Mouse (Mus musculus) left cerebral cortex, postnatal 25 days (tissue): Measurements from ENCODE around the gene Nfia. TPM values are rescaled to one million over a fixed set of nuclear protein-coding genes. Genes with fewer than 3 reads are reported as not detected.

ENCODE experiments used
- DNase-seq, 2 experiments: peaks; one replicate each; pipeline ENCODE4 v3.0.0; 2022; ENCODE audit warnings: low spot score in 2 of 2, mixed read lengths in 1 of 2
- intact Hi-C: fragments of 180-260 bp; cut with DNase I; formaldehyde crosslinking; loops from one replicate; pipeline ENCODE4 v1.15.1; 2025
- total RNA-seq, 2 experiments: library from RNA; stranded (reverse); gene quantifications; 2 replicates each; pipeline ENCODE4 v1.2.3; 2021

Nfia gene
- total RNA-seq, 2 experiments from 2014 or later: 63.0 to 73.6 TPM

DNA sequence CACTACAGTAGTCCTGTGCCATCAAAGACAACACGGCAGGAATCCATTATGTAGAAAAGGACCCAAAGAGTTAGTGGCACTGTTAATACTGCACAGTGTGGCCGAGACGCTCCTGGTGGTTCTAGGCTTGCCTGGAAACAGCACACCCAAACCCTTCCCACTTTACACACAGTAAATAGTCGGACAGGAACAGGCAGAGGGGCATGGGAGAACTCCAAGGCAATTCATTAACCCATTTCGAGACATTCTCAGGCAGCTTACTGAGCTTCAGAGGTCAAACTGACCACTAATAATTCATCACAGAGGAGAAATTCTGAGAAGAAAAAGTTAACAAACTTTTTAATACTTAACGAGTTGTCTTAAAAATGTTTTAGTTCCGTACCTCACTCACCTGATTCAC lies 107.2 kb downstream of the Nfia start:
- no peak for DNase-seq
- intact Hi-C loops: no loop called here

DNA sequence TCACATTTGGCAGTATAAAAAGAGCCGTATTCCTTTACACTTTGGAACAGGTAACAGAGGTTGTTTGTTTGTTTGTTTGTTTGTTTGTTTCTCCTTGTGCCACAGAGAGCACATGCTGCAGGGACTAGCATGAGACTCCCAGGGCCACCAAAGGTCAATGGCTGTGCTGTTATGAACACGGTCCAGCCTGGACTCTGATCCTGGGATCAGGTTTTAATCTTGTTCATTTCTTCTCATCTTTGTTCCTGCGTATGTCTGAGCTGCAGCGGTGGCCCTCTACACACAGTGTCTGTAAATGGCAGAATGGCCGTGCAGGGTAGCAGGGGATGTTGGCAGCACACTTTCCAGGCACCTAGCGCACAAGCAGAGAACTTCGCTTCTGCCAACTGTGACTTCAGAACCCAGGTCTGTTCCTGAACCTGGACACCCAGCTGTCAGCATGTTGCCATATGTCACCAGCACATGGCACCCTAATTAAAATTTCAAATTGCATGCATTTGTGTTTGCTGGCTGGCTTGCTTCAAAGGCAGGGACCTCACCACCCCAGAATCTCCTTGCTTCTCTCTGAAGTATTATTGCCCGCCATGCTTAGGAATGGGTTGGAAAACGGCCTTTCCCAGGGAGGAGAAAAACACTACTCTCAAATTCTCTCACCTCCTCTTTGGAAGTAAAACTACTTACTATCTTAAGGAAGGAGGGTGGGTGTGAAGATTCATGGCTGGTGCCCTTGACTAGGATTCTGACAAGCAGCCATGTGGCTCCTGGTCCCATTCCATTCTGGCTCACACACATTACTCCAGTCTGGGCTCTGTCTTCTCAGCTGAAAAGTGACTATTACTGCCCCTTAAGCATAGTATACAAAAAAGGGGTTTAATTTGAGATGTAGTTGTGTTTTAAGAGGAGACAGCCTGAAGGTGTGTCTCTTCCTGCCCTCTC lies 107.9 kb downstream of the Nfia start:
- DNase-seq: peak in 1 of 2 experiments; percentile 59
- intact Hi-C loops: no loop called here

DNA sequence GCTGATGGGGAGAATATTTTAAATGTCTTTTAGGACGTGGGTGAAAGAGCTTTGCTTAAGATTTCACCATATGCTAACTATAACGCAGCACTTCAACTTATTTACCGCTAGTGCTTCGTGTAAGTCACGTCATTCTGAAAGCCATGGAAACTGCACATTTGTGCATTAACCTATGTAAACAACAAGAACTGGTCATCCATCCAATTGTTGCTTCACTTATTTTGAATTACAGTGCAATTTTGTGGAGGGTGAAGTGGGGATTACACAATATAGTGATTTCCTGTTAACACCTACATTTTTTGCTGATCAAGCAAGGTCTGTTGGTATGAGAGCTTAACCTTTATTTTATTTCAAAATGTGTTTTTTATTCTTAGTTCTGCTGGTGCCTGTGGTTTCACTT lies 113.0 kb downstream of the Nfia start:
- intact Hi-C loops: no loop called here

DNA sequence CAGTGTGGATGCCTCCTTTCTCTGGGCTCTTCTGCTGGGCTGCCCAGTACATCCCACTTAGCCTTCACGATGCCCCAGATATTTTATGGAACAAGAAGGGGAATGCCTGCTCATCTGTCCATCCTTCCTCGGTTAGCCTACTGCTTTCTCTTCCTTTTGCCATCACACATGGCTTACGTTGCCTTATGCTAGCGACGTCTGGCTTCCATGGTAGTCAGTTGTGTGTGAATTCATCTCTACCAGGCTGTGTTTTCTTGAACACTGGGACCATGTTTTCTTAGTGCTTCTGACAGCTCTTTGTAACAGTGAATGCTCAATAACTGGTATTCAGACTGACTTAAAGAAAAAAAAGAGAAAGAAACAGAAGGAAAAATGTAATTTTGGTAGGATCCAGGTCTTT lies 113.7 kb downstream of the Nfia start:
- no peak for DNase-seq
- intact Hi-C loops: no loop called here

More for the DNA sequence above, 113.0 kb downstream of the Nfia start:
- DNase-seq: no peak

DNA sequence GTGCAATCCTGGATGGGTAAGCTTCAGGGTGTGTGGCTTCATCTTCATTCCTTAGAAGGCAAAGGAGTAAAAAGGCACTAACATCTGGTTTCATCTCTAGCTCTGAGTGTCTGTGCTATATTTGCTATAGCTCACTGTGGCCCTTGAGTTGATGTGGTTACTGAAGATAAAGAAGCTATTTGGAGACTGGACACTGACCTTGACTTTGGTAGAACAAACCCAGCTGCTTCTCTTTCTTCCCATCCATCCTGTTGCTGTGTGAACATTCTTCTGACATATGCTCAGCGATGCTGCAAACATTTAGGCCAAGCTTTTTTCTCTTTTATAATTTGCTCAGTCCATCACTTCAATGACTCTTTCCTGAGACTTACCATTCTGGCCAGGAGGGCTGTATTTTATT lies 114.7 kb downstream of the Nfia start:
- intact Hi-C loops: no loop called here
- no peak for DNase-seq

DNA sequence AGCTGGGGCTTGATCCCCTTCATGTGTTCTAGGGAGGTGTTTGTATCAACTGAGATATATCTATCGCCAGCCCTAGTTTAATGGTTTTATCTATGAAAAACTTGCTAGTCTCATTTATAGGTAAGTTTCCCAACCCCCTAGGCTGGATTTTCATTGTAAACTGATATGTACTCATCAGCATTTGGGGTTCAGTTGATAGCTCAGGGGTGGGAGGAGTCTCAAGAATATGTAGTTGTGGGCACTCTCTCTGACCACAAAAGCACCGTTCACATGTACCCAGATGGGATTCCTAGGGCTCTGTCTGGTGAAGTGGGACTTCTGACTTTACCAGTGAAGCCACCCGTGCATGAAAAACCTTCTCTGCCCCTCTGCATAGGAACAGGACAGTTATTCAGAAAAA lies 118.5 kb downstream of the Nfia start:
- intact Hi-C loops: no loop called here
- DNase-seq: no peak

DNA sequence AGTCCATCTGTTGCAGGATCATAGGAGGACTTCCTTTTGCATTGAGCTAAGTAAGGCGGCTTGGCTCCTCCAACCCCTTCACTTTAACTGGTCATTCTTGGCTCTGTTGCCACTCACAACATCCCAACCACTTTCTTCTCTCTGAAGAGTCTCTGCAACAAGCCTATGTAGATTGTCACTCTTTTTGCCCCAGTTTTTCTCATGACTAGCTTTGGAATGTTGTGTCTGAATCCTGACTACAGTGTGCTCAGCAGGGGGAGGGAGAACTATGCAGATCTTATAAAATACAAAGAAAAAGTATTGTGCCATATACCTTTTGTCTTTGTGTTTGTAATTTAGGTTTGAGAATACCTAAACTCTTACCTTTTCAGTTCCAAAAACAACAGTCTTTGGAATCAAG lies 119.1 kb downstream of the Nfia start:
- intact Hi-C loops: no loop called here
- DNase-seq: no peak

DNA sequence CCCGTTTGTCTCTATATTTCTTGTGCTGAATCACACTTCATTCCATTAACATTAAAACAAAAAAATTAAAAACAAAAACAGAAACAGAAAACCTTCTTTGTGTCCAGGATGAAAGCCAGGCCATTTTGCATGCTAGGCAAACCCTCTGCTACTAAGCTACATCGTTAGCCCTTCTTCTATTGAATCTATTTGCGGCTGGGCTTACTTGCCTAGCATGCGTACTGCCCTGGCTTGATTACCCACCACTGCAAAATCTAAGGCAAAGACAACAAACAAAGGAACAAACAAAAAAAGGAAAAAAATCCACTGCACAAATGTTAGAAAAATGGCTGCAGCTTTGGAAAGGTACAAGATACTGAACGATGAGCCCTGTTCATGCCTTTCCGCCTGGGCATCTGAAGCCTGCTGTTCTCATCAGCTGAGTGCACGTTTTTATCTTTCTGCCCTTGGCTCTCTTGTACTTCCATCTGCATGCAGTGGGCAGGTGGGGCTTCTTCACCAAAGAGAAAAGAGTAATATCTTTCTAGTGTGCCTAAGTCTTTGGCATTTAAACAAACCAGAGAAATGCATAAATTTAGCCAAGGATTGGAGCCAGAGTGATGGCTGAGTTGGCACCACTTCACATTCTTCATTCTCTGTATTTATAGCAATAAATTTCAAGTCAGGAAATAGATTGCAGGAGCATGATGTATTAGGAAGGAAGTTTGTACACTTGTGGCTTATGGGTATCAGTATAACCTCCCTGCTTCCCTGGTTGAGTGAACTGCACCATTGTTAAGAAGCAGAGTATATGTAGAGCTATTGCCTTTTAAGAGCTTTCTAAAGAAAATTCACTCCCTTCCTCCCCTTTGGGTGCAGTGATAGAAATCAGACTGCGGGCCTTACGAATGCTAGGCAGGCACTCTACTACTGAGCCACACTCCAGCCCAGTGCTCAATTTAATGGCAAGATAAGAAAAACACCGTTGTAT lies 121.7 kb downstream of the Nfia start:
- peak in 1 of 2 experiments; percentile 81 for DNase-seq
- intact Hi-C loops: no loop called here

DNA sequence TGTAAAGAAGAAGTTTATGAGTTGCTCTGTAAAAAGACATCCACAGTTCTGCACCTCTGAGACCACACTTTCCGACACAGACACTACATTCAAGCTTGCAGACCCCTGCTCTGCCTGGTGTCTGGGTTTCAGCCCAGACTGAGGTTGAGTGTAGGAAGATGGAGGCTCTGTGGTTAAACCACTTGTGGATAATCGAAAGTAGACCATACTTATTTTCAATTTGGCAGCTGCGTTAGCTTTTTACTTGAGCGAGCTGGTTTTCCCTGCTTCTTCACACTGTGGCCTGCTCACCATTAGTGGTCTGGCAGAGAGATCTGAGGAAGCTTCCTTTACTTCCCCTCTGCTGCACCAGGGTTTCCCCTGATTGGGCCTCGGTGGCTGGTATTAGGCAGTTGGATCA lies 123.4 kb downstream of the Nfia start:
- intact Hi-C loops: no loop called here
- no peak for DNase-seq

DNA sequence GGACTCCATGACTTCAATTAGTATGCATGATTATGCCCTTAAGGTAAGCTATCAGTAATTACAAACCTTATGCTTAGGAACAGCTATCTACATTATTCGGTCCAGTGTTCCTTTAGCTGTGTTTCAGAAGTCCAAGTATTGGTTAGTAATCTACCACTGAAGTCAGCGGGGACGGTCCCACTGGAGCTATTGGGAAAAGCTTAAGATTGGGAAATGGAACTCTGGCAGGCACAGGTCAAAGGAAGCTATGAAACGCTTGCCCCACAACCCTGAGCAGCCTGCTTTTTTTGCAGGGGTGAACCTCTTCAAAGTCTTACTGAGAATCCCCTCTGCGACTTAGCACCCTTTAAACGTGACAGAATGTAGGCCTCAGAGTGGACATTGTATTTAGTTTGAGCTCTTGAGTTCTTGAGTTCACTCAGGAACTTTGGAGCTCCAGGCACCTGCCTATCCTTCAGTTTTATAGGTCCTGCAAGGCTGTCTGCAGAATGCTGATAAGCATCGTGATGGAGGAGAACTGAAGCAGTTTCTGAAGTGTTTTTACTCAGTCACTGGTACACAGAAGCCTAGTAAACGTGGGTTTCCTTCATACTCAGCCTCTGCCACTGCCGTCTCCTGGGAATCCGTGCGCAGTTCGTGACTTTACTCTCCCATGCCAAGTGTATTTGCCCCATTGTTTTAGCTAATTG lies 127.9 kb downstream of the Nfia start:
- DNase-seq: no peak
- intact Hi-C loops: no loop called here

DNA sequence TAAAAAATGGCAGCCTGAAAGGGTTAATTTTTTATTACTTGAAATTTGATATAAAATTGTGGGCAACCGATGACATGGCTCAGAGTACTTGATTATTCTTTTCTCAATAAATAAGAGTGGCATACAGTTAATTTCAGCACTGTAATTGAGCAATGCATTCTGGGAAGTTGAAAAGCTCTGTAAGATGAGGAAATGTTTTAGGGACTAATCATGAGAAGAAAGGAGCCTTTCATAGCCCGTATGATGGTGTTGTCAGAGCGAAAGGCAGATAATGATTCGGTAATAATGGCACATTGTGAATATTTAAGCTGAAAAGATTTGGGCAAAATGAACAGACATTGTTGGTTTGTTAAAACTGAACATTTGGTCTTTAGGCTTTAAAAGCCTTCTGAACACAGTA lies 133.3 kb downstream of the Nfia start:
- DNase-seq: no peak
- intact Hi-C loops: no loop called here

DNA sequence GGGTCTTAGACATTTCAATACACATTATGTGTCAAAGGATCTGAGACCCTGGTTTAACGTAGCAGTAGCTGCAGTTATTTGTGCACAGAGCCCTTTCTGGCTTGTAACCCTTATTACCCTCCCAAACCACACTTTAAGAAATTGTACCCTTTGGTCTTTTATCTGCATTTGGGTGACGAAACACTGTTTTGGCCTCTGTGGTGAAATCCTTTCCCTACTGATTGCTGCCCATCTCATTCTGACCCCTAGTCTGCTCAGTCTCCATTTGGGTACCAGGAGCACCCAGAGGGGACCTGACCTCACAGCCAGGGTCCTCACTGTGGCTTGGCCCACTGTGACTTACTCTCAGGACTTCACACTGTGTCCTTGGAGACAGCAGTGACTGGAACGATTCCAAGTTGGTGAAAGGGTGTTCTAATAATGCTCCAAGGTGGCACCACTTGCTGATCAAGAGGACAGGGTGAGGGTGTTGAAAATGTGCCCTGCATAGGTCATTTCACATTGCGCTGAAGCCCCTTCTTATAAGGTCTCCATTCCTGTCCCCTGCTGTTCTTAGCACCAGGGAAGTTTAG lies 136.1 kb downstream of the Nfia start:
- DNase-seq: no peak
- intact Hi-C loops: no loop called here

DNA sequence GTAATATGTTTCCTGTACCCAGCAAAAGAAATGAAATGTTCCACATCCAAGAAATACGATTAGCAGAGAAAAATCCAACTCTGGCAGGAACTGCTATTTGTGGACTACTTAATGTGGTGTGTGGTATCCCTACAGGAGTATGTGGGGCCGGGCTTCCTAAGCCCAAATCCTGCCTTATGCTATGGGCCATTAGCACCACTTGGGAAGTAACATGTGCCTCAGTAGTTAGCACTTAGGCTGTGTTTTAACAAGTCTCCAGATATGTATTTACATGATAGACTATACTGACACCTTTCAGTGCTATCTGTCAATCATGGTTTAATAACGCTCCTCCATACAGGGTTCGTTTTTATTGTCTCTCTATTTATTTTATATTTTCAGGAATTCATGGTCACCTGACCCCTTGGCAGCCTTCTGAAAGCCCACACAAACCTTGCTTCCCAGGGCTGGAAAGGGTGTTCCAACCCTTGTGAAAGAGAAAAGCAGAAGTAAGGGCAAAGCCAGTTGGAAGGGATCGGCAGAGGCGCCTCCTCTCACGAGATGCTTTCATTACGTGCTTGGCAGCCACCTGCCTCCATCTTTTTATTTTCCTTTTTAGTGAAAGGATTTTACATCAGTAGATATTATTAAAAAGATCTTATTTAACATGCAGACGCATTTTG lies 137.7 kb downstream of the Nfia start:
- intact Hi-C loops: loop anchor here (5.0 kb wide), 1 partner anchor 138 kb away; the partner anchor contains the start of gene Nfia
- DNase-seq: no peak

DNA sequence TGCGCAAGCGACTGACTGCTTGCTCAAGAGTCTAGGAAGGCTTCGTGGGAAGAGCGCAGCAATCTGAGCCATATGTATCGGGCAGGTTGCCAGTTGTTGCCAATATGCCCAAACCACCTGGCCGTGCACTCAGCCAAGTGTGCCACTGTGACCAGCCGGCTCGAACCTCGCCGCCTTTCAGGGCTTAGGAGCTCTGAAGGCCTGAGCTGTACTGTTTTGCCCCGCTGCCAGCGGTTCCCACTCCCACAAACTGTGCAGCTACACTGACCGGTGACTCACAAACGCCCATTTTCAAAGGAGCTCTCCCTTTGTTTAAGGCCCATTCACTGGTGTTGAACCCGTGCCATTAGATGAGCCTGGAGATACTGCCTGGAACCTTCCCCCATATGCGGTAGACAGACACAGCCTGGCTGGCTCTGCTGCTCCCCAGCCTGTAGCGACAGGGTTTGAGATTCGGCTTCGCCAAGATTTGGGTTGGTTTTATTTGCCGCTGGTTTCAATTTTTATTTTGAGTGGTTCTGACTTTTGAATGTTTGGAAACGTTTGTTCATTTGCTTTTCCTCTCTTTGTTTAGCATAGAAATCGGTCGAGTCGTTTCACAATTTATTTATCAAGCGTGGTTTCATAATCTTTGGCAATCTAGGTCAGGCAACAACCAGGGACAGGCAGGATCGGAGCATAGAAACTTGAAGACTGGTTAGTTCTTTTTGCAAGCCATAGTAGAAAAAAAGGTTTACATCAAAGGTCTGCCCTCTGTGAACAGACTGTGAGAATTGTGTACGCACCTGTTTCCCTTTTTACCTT lies 138.4 kb downstream of the Nfia start:
- peak; percentile 63 to 76 for DNase-seq

DNA sequence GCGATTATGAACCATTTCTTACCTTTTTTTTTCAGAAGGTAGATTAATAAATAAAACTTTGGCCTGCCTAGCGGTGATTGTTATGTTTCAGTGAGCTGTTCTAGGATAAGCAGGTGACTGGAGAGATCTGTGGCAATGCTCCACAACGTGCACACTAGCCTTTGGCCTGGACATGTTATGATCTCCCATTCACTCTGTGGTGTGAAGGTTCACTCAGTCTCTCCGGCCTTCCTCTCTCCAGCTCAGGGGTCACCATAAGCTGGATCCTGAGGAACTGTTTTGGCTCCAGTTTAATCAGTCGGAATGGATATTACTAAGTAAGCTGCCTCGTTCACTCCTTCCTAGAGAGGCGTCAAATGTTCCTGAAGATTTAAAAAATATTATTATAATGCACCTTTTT lies 139.2 kb downstream of the Nfia start:
- no peak for DNase-seq
- intact Hi-C loops: loop anchor here (5.0 kb wide), 1 partner anchor 139 kb away; the partner anchor contains the start of gene Nfia

More for the DNA sequence above, 138.4 kb downstream of the Nfia start:
- intact Hi-C loops: loop anchor here (5.0 kb wide), 1 partner anchor 139 kb away; the partner anchor contains the start of gene Nfia

DNA sequence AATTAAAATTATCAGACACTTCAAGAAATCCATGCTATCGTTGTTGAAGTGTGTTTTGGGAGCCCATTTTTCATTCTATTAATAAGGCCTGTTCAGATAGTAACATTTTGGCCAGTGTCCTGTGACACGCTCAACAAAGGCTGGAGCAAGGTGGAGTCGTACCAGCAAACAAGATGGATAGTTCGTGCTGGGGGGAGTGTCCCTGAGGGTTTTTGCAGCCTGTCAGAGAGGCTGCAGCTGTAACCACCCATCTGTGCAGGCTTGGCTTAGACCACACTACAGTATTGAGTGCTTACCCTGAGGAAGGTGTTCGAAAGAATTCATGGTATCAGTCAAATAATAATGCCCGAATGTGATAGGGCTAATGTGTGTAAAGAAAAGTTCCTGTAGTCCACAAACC lies 139.6 kb downstream of the Nfia start:
- intact Hi-C loops: loop anchor here (5.0 kb wide), 1 partner anchor 140 kb away; the partner anchor contains the start of gene Nfia
- no peak for DNase-seq

DNA sequence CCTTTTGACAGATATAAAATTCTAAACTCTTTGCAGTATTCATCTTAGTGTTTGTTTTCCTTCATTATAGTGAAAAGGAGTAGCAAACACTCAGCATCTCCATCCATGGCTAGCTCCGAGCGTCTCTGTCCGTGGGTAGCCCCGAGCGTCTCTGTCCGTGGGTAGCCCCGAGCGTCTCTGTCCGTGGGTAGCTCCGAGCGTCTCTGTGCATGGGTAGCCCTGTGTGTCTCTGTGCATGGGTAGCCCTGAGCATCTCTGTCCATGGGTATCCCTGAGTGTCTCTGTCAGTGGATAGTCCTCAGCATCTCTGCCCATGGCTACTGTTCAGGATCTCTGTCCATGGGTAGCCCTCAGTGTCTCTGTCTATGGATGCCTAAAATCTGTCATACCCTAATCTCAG lies 140.0 kb downstream of the Nfia start:
- intact Hi-C loops: loop anchor here (5.0 kb wide), 1 partner anchor 140 kb away; the partner anchor contains the start of gene Nfia

DNA sequence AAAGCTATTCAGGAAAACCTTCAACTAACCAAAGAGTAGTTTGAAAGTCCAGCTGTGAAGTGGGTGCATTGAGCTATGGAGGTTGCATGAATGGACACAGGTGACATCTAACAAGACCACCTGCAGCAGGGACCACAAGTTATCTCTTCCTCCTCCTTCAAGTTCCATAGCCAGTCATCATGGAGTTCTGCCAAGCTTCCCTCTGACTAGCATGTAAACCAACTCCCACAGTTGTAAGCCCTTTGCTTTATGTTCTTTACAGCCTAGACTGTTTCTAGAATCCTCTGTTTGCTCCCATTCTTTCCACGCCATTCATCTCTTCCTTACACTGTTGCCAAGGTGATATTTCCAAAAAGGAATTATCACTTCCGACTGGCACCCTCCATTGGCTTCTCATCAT lies 141.8 kb downstream of the Nfia start:
- DNase-seq: peak in 1 of 2 experiments; percentile 47
- intact Hi-C loops: loop anchor here (5.0 kb wide), 1 partner anchor 142 kb away; the partner anchor contains the start of gene Nfia

More for the DNA sequence above, 140.0 kb downstream of the Nfia start:
- DNase-seq: no peak
